Mouse (Mus musculus): ENCODE data around the gene Rfxank.

DNA sequence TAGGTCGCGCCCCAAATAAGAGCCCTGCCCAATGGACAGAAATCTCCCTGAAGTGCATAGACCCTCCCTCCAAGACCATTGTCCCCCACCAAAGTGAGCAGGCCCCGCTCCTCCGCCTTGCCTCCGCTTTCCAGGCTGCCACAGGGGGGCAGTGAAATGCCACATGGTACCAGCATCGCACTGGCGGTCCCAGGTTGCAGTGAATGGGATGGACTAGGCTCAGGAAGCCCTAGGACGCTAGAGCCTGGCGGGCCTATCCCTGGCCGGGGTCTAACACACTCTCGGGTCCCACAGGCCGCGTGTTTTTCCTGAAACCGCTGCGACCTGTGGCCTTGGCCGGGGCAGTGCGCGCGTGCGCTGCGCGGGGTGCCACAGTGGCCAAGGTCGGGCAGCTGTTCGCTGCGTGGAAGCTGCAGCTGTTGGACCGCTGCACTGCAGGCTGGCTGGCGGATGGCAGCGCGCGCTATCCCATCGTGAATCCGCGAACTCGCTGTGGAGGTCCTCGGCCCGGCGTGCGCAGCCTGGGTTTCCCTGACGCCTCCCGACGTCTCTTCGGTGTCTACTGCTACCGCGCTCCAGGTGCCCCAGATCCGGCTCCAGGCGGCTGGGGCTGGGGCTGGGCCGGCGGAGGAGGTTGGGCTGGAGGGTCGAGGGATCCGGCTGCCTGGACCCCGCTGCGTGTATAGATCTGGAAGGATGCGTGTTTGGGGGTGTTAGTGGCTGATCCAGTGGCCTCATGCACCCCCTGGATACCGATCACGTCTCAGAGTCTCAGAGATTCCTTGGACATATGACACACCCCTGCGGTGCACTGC, 50.9 kb downstream of the Rfxank start:
- TF ChIP-seq CTCF (IDR thresholded peaks at IDR 0.05; ENCODE audit: extremely low read depth, insufficient read depth, insufficient read length, insufficient replicate concordance) (peak; percentile 51; the same call in 1 of the 2 replicates), POLR2A (IDR thresholded peaks at IDR 0.05; ENCODE audit: low read depth, low read length) (no peak)

Measured in spleen, adult 2 months (tissue).